Mouse (Mus musculus) E14TG2a.4 (cell line): ENCODE results near the gene Eml5.

ENCODE experiments used
- CTCF ChIP-seq: conservative IDR thresholded peaks from 2 replicates; pipeline ENCODE4 v1.5.1; 2014; ENCODE audit warnings: low read length
- NANOG ChIP-seq: IDR thresholded peaks from 2 replicates; pipeline ENCODE4 v1.6.1; 2014; ENCODE audit warnings: borderline replicate concordance, low read length, mixed read lengths

DNA sequence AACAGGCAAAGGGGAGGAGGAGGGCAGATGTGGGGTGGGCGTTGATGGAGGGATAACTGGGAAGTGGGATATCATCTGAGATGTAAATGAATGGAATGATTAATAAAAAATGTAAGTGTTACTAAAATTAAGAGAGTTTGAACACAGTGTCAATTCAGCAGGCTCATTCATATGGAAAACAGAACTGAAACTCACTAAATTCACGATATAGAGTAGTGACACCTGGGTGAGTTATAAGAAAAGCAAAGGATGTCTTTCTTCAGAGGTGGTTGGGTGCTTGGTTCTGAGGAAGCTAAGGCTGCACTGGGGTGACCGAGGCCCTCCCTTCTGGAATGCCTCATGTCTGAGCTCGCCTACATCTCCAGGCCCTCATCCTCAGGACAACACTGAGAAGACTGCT, 37.8 kb downstream of the Eml5 start:
- no peak for TF ChIP-seq CTCF
- no peak for TF ChIP-seq NANOG
